22 mouse cellular contexts compared by ENCODE assay signal in the genomic region with DNA sequence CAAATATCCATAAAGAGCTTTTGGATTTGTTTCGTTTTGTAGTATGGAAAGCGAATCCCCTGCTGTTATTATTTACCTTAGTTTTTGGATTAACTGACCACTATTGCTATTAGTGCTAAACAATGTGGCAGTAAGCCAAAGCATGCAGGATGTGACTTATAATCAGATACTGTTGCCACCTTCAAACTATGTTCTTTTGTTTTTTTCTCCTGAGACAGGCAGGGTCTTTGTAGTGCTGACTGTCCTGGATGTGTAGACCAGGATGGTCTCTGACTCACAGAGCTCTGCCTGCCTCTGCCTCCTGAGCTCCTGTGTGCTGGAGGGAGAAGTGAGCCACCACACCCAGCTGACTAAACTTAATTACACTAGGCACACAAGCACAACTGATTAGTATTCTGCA. TPM values are rescaled to one million over a fixed set of nuclear protein-coding genes. Genes with fewer than 3 reads are reported as not detected.
A peak's percentile ranks its signal among the peaks of the same experiment; 100 is the strongest.
DNase-seq lines count a peak whose midpoint lies in the region; ATAC-seq and TF ChIP-seq lines count a peak whose summit lies in the region.
"Had no signal": no experiment of that assay in that cellular context is flagged by ENCODE, and none has a peak within 500 bp of the region (broad histone marks: within the 10 kb centered on the region; RNA-seq: fewer than 3 reads in every experiment).

No protein-coding gene starts in this region.

- H3K36me3 ChIP-seq in intestine, embryonic 15.5 days, result no peaks in the 10 kb centered on the region
- no peaks in the 10 kb centered on the region for H3K36me3 ChIP-seq in intestine, embryonic 16.5 days (ENCODE audit: control insufficient read depth, insufficient read depth, low read length)
- no peaks in the 10 kb centered on the region for H3K36me3 ChIP-seq in lung, postnatal 0 days (ENCODE audit: insufficient read depth, low read length)
- H3K36me3 ChIP-seq in stomach, postnatal 0 days (ENCODE audit: control insufficient read depth, insufficient read depth, low read length), result no peaks in the 10 kb centered on the region
- H3K36me3 ChIP-seq: embryonic facial prominence, embryonic 15.5 days; forebrain, embryonic 12.5 days; hindbrain, embryonic 13.5 days had no signal

- intact Hi-C loops in gastrocnemius, adult 2 months (cut with DNase I), result loop anchor here (5.0 kb wide), 3 partner anchors 57 to 97 kb away; partner anchors contain the start of gene Senp6

- no peaks in the 10 kb centered on the region for H3K9me3 ChIP-seq in intestine, embryonic 15.5 days
- no peaks in the 10 kb centered on the region for H3K9me3 ChIP-seq in intestine, embryonic 16.5 days (ENCODE audit: control insufficient read depth, low read length)
- no peaks in the 10 kb centered on the region for H3K9me3 ChIP-seq in lung, postnatal 0 days (ENCODE audit: low read length)
- H3K9me3 ChIP-seq in stomach, postnatal 0 days (ENCODE audit: control insufficient read depth, low read length), result no peaks in the 10 kb centered on the region
- H3K9me3 ChIP-seq: embryonic facial prominence, embryonic 15.5 days; forebrain, embryonic 12.5 days; hindbrain, embryonic 13.5 days had no signal

- no peak for DNase-seq in gastrocnemius, adult 2 months
- DNase-seq in gastrocnemius, adult 8-10 months (ENCODE audit: low spot score in 2 of 2), result no peak
- peak; percentile 21 for DNase-seq in lung, postnatal 0 days (ENCODE audit: low spot score)
- DNase-seq in lung, postnatal 36 days, result no peak
- DNase-seq in stomach, postnatal 0 days (ENCODE audit: low spot score), result no peak
- DNase-seq: adrenal gland, postnatal 36 days; cerebellum, adult 11 months; cerebellum, adult 8-10 months; cerebellum, postnatal 14 days; embryo, embryonic 11 days; forebrain, postnatal 0 days; gastrocnemius, postnatal 36 days; heart, postnatal 14 days had no signal

- H3K27ac ChIP-seq in gastrocnemius, adult 2 months, result peak overlapping the region; percentile 97
- H3K27ac ChIP-seq in intestine, embryonic 15.5 days, result no peak overlapping the region
- no peak overlapping the region for H3K27ac ChIP-seq in intestine, embryonic 16.5 days (ENCODE audit: low read length)
- H3K27ac ChIP-seq in lung, postnatal 0 days (ENCODE audit: low read length), result no peak overlapping the region
- H3K27ac ChIP-seq in stomach, postnatal 0 days (replicated peaks), result no peak overlapping the region
- H3K27ac ChIP-seq: embryonic facial prominence, embryonic 15.5 days; forebrain, embryonic 12.5 days; hindbrain, embryonic 13.5 days; hindbrain, postnatal 0 days had no signal

- peaks cover 5% of the 10 kb centered on the region; the same call in 1 of the 2 replicates for H3K4me1 ChIP-seq in intestine, embryonic 15.5 days (replicated peaks)
- H3K4me1 ChIP-seq in intestine, embryonic 16.5 days (ENCODE audit: control insufficient read depth, insufficient read depth, low read length), result peaks cover 3% of the 10 kb centered on the region; the same call in 1 of the 2 replicates
- peaks cover 11% of the 10 kb centered on the region; the same call in 1 of the 2 replicates for H3K4me1 ChIP-seq in lung, postnatal 0 days (ENCODE audit: insufficient read depth, low read depth, low read length)
- H3K4me1 ChIP-seq in stomach, postnatal 0 days (replicated peaks; ENCODE audit: control insufficient read depth, insufficient read depth), result no peaks in the 10 kb centered on the region

- no peaks in the 10 kb centered on the region for H3K27me3 ChIP-seq in intestine, embryonic 15.5 days (replicated peaks)
- H3K27me3 ChIP-seq in intestine, embryonic 16.5 days (replicated peaks; ENCODE audit: control insufficient read depth, insufficient read depth, low read length), result no peaks in the 10 kb centered on the region
- no peaks in the 10 kb centered on the region for H3K27me3 ChIP-seq in lung, postnatal 0 days (replicated peaks; ENCODE audit: insufficient read depth, low read length)
- H3K27me3 ChIP-seq in stomach, postnatal 0 days (ENCODE audit: control insufficient read depth, insufficient read depth, low read length), result no peaks in the 10 kb centered on the region
- H3K27me3 ChIP-seq: CH12.LX; embryonic facial prominence, embryonic 15.5 days; forebrain, embryonic 12.5 days; hindbrain, embryonic 13.5 days had no signal

- TF ChIP-seq CTCF in gastrocnemius, adult 2 months (IDR thresholded peaks at IDR 0.05), result no peak
- TF ChIP-seq CTCF in lung, postnatal 0 days (IDR thresholded peaks at IDR 0.05), result no peak
- TF ChIP-seq CTCF in stomach, postnatal 0 days (IDR thresholded peaks at IDR 0.05; ENCODE audit: low read depth), result no peak

- peak; percentile 29; the same call in 1 of the 2 replicates for ATAC-seq in intestine, embryonic 15.5 days
- no peak; the same call in 1 of the 2 replicates for ATAC-seq in intestine, embryonic 16.5 days
- peak; percentile 13; the same call in 1 of the 2 replicates for ATAC-seq in lung, postnatal 0 days
- ATAC-seq in stomach, postnatal 0 days (ENCODE audit: low FRiP score, low TSS enrichment), result 0 out of 2 replicates have a peak, but pooled peaks have one; percentile 50
- ATAC-seq: activated CD4-positive, CD25-positive, alpha-beta regulatory T cell, adult 4 months; forebrain, postnatal 0 days; hindbrain, postnatal 0 days; Patski had no signal

- no peak overlapping the region for H3K9ac ChIP-seq in intestine, embryonic 15.5 days
- H3K9ac ChIP-seq in intestine, embryonic 16.5 days (ENCODE audit: low read depth, low read length), result no peak overlapping the region
- no peak overlapping the region for H3K9ac ChIP-seq in lung, postnatal 0 days (replicated peaks; ENCODE audit: low read depth)
- no peak overlapping the region for H3K9ac ChIP-seq in stomach, postnatal 0 days (ENCODE audit: low read length)
- H3K9ac ChIP-seq: embryonic facial prominence, embryonic 15.5 days; forebrain, embryonic 12.5 days; forebrain, postnatal 0 days; hindbrain, embryonic 13.5 days had no signal

- TF ChIP-seq EP300 in lung, postnatal 0 days (IDR thresholded peaks at IDR 0.05), result no peak
- TF ChIP-seq EP300 in stomach, postnatal 0 days (optimal IDR thresholded peaks at IDR 0.05), result no peak

- no peak overlapping the region for H3K4me2 ChIP-seq in intestine, embryonic 15.5 days (replicated peaks)
- H3K4me2 ChIP-seq in intestine, embryonic 16.5 days (ENCODE audit: low read depth, low read length), result no peak overlapping the region
- H3K4me2 ChIP-seq in lung, postnatal 0 days (replicated peaks; ENCODE audit: low read depth, low read length), result no peak overlapping the region
- no peak overlapping the region for H3K4me2 ChIP-seq in stomach, postnatal 0 days (replicated peaks; ENCODE audit: low read depth)
- H3K4me2 ChIP-seq: embryonic facial prominence, embryonic 15.5 days; forebrain, embryonic 12.5 days; hindbrain, embryonic 13.5 days had no signal

- WGBS in intestine, embryonic 15.5 days, result 90% methylated on average over 2 of the region's 2 CpGs
- 83% methylated on average over 2 of the region's 2 CpGs for WGBS in intestine, embryonic 16.5 days
- 76% methylated on average over 2 of the region's 2 CpGs for WGBS in lung, postnatal 0 days
- WGBS in stomach, postnatal 0 days, result 84% methylated on average over 2 of the region's 2 CpGs

- H3K4me3 ChIP-seq in gastrocnemius, adult 2 months, result no peak overlapping the region; the same call in 1 of the 2 replicates
- H3K4me3 ChIP-seq in intestine, embryonic 15.5 days (replicated peaks), result no peak overlapping the region
- no peak overlapping the region for H3K4me3 ChIP-seq in intestine, embryonic 16.5 days (ENCODE audit: low read length)
- no peak overlapping the region for H3K4me3 ChIP-seq in lung, postnatal 0 days (ENCODE audit: low read depth, low read length)
- H3K4me3 ChIP-seq in stomach, postnatal 0 days (ENCODE audit: low read depth, low read length), result no peak overlapping the region
- H3K4me3 ChIP-seq: embryonic facial prominence, embryonic 15.5 days; forebrain, embryonic 12.5 days; hindbrain, embryonic 13.5 days had no signal

RNA-seq across cellular contexts. Expression of gene Filip1, which starts 33.4 kb away (rescaled TPM):
- total RNA-seq in gastrocnemius, adult 2 months (2021), result 100 to 1,000 TPM in 1 of 2 experiments, 10 to 100 TPM in 1; 93.6 to 119 TPM
- total RNA-seq in gastrocnemius, adult 8-10 months (2022), result 100 to 1,000 TPM in 2 of 4 experiments, 10 to 100 TPM in 2; 92.2 to 133 (median 106) TPM
- 6.0 and 6.3 TPM in 2 replicates for polyA plus RNA-seq in intestine, embryonic 15.5 days (2015; fragmentation: Nextera tagmentation; extraction: Ambion mirVana)
- 5.5 TPM in 2 replicates for polyA plus RNA-seq in intestine, embryonic 16.5 days (2015; fragmentation: Nextera tagmentation; extraction: Ambion mirVana)
- polyA plus RNA-seq in lung, postnatal 0 days (2015; fragmentation: Nextera tagmentation; extraction: Ambion mirVana), result 10.1 and 12.2 TPM in 2 replicates
- 7.4 and 9.6 TPM in 2 replicates for polyA plus RNA-seq in stomach, postnatal 0 days (2015; fragmentation: Nextera tagmentation; extraction: Ambion mirVana)
- polyA plus RNA-seq: Patski had no signal
